Mouse (Mus musculus): ENCODE measurements around the gene Rufy1. TPM values are rescaled to one million over a fixed set of nuclear protein-coding genes. Genes with fewer than 3 reads are reported as not detected.

Rufy1 gene
- polyA plus RNA-seq, 1 experiment = 13.9 TPM

- Histone ChIP-seq H3ac (ENCODE audit: control insufficient read depth, insufficient read length) (peak overlapping the region; percentile 72), H3K4me2 (ENCODE audit: low read depth) (peak overlapping the region; percentile 98), H3K27me3 (ENCODE audit: control insufficient read depth, insufficient read depth, insufficient read length) (no peaks in the 10 kb centered on the region), H3K4me3 (peak overlapping the region; percentile 86), H3K36me3 (ENCODE audit: control insufficient read depth, insufficient read depth) (peaks cover 22% of the 10 kb centered on the region), H3K79me2 (ENCODE audit: control insufficient read depth, insufficient read depth) (peaks cover 34% of the 10 kb centered on the region)
- TF ChIP-seq MYOG (IDR thresholded peaks at IDR 0.05; ENCODE audit: control insufficient read depth in 1 of 3, insufficient read depth in 1 of 3, insufficient read length in 2 of 3, low read depth in 2 of 3) (no peak), CEBPB (IDR thresholded peaks at IDR 0.05; ENCODE audit: insufficient read depth, poor library complexity, severe bottlenecking) (no peak), TCF12 (IDR thresholded peaks at IDR 0.05; ENCODE audit: insufficient read depth, poor library complexity, severe bottlenecking) (no peak), TCF3 (IDR thresholded peaks at IDR 0.05; ENCODE audit: insufficient read length, low read depth) (no peak), MYOD1 (IDR thresholded peaks at IDR 0.05; ENCODE audit: control insufficient read depth in 1 of 3, insufficient read length in 2 of 3, low read depth in 2 of 3) (no peak), SRF (IDR thresholded peaks at IDR 0.05; ENCODE audit: control insufficient read depth, insufficient read length, low read depth) (no peak), REST (IDR thresholded peaks at IDR 0.05; ENCODE audit: insufficient read depth, insufficient read length) (no peak), POLR2AphosphoS2 (IDR thresholded peaks at IDR 0.05; ENCODE audit: insufficient read length, low read depth) (no peak), USF1 (IDR thresholded peaks at IDR 0.05; ENCODE audit: low read depth) (no peak), E2F4 (IDR thresholded peaks at IDR 0.05; ENCODE audit: insufficient read depth) (no peak), MAX (IDR thresholded peaks at IDR 0.05; ENCODE audit: low read depth) (no peak), POLR2A (IDR thresholded peaks at IDR 0.05; ENCODE audit: insufficient read length, low read depth) (no peak)
Measured at GRCm38 (mm10) chr11:50376156-50376790, 54.7 kb downstream of the Rufy1 start.

- Histone ChIP-seq H3K79me2 (ENCODE audit: control insufficient read depth, insufficient read depth) (peaks cover 25% of the 10 kb centered on the region), H3K36me3 (ENCODE audit: control insufficient read depth, insufficient read depth) (peaks cover 15% of the 10 kb centered on the region), H3ac (ENCODE audit: control insufficient read depth, insufficient read length) (no peak overlapping the region), H3K4me3 (no peak overlapping the region), H3K4me2 (ENCODE audit: low read depth) (no peak overlapping the region), H3K27me3 (ENCODE audit: control insufficient read depth, insufficient read depth, insufficient read length) (no peaks in the 10 kb centered on the region)
- TF ChIP-seq REST (IDR thresholded peaks at IDR 0.05; ENCODE audit: insufficient read depth, insufficient read length) = no peak
Measured at GRCm38 (mm10) chr11:50375421-50375820, 55.5 kb downstream of the Rufy1 start.

GRCm38 (mm10) chr11:50374286-50375015 lies 56.5 kb downstream of the Rufy1 start:
- Histone ChIP-seq H3K79me2 (ENCODE audit: control insufficient read depth, insufficient read depth) (peaks cover 16% of the 10 kb centered on the region), H3K27me3 (ENCODE audit: control insufficient read depth, insufficient read depth, insufficient read length) (no peaks in the 10 kb centered on the region), H3K4me3 (no peak overlapping the region), H3K36me3 (ENCODE audit: control insufficient read depth, insufficient read depth) (peaks cover 5% of the 10 kb centered on the region), H3ac (ENCODE audit: control insufficient read depth, insufficient read length) (no peak overlapping the region), H3K4me2 (ENCODE audit: low read depth) (no peak overlapping the region)
- TF ChIP-seq POLR2A (IDR thresholded peaks at IDR 0.05; ENCODE audit: insufficient read length, low read depth) = no peak
- TF ChIP-seq SRF (IDR thresholded peaks at IDR 0.05; ENCODE audit: control insufficient read depth, insufficient read length, low read depth) = no peak
- TF ChIP-seq MAX (IDR thresholded peaks at IDR 0.05; ENCODE audit: low read depth) = no peak
- TF ChIP-seq TCF3 (IDR thresholded peaks at IDR 0.05; ENCODE audit: insufficient read length, low read depth) = no peak
- TF ChIP-seq USF1 (IDR thresholded peaks at IDR 0.05; ENCODE audit: low read depth) = no peak
- no peak for TF ChIP-seq REST (IDR thresholded peaks at IDR 0.05; ENCODE audit: insufficient read depth, insufficient read length)
- no peak for TF ChIP-seq MYOG (IDR thresholded peaks at IDR 0.05; ENCODE audit: control insufficient read depth in 1 of 3, insufficient read depth in 1 of 3, insufficient read length in 2 of 3, low read depth in 2 of 3)
- no peak for TF ChIP-seq MYOD1 (IDR thresholded peaks at IDR 0.05; ENCODE audit: control insufficient read depth in 1 of 3, insufficient read length in 2 of 3, low read depth in 2 of 3)
- no peak for TF ChIP-seq POLR2AphosphoS2 (IDR thresholded peaks at IDR 0.05; ENCODE audit: insufficient read length, low read depth)
- no peak for TF ChIP-seq TCF12 (IDR thresholded peaks at IDR 0.05; ENCODE audit: insufficient read depth, poor library complexity, severe bottlenecking)
- no peak for TF ChIP-seq E2F4 (IDR thresholded peaks at IDR 0.05; ENCODE audit: insufficient read depth)
- TF ChIP-seq CEBPB (IDR thresholded peaks at IDR 0.05; ENCODE audit: insufficient read depth, poor library complexity, severe bottlenecking) = no peak

DNA sequence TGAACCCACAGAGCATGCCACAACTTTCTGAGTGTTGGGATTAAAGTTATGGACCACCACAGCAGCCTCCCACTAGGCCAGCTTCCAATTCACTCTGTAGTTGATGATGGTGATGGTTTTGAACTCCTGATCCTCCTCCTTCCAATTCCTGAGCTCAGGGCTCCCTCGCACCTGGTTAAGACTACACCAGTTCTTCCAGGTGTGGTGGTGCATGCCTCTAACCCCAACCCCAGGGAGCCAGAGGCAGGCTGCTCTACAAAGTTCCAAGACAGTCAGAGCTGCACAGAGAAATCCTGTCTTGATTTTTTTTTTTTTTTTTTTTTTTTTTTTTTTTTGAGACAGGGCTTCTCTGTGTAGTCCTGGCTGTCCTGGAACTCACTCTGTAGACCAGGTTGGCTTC lies 57.3 kb downstream of the Rufy1 start:
- Histone ChIP-seq H3K4me2 (ENCODE audit: low read depth) (no peak overlapping the region), H3K36me3 (ENCODE audit: control insufficient read depth, insufficient read depth) (no peaks in the 10 kb centered on the region), H3K27me3 (ENCODE audit: control insufficient read depth, insufficient read depth, insufficient read length) (no peaks in the 10 kb centered on the region), H3K4me3 (no peak overlapping the region), H3K79me2 (ENCODE audit: control insufficient read depth, insufficient read depth) (peaks cover 7% of the 10 kb centered on the region), H3ac (ENCODE audit: control insufficient read depth, insufficient read length) (no peak overlapping the region)
- no peak for TF ChIP-seq POLR2A (IDR thresholded peaks at IDR 0.05; ENCODE audit: insufficient read length, low read depth)
- TF ChIP-seq USF1 (IDR thresholded peaks at IDR 0.05; ENCODE audit: low read depth) = no peak
- no peak for TF ChIP-seq SRF (IDR thresholded peaks at IDR 0.05; ENCODE audit: control insufficient read depth, insufficient read length, low read depth)
- TF ChIP-seq POLR2AphosphoS2 (IDR thresholded peaks at IDR 0.05; ENCODE audit: insufficient read length, low read depth) = no peak
- TF ChIP-seq TCF3 (IDR thresholded peaks at IDR 0.05; ENCODE audit: insufficient read length, low read depth) = no peak
- TF ChIP-seq MAX (IDR thresholded peaks at IDR 0.05; ENCODE audit: low read depth) = no peak
- no peak for TF ChIP-seq CEBPB (IDR thresholded peaks at IDR 0.05; ENCODE audit: insufficient read depth, poor library complexity, severe bottlenecking)
- no peak for TF ChIP-seq REST (IDR thresholded peaks at IDR 0.05; ENCODE audit: insufficient read depth, insufficient read length)
- TF ChIP-seq E2F4 (IDR thresholded peaks at IDR 0.05; ENCODE audit: insufficient read depth) = no peak
- no peak for TF ChIP-seq TCF12 (IDR thresholded peaks at IDR 0.05; ENCODE audit: insufficient read depth, poor library complexity, severe bottlenecking)
- no peak for TF ChIP-seq MYOG (IDR thresholded peaks at IDR 0.05; ENCODE audit: control insufficient read depth in 1 of 3, insufficient read depth in 1 of 3, insufficient read length in 2 of 3, low read depth in 2 of 3)
- no peak for TF ChIP-seq MYOD1 (IDR thresholded peaks at IDR 0.05; ENCODE audit: control insufficient read depth in 1 of 3, insufficient read length in 2 of 3, low read depth in 2 of 3)

Data from myocyte (in vitro differentiated cells).